Comparison of ENCODE assay signal across 19 mouse cellular contexts in the genomic region with DNA sequence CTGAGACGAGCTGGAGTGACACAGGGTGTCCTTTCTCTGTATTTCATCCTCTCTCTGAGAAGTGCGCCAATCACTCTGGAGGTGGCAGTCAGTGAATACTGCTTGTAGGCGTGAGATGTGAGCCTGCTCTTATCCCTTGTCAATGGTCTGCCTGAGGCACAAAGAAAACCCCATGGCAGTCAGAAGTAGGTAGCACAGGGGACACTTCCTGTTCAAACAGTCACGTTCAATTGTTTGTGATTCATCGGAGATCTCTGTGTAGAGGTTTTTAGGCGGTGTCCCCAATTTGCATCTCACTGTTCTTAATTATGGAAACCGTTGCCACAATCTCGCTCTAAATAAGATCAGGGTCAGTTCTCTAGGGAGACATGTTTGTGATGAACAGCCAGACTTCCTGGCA.
"Had no signal": no experiment of that assay in that cellular context is flagged by ENCODE, and none has a peak within 500 bp of the region (broad histone marks: within the 10 kb centered on the region; RNA-seq: fewer than 3 reads in every experiment).

No protein-coding gene starts in this region.

- ATAC-seq: intestine, embryonic 16.5 days; liver, postnatal 0 days; lung, postnatal 0 days; midbrain, embryonic 15.5 days had no signal

- H3K36me3 ChIP-seq: limb, embryonic 12.5 days; limb, embryonic 15.5 days; midbrain, embryonic 15.5 days had no signal

- H3K27ac ChIP-seq: limb, embryonic 12.5 days; limb, embryonic 15.5 days; liver, embryonic 14.5 days; macrophage; midbrain, embryonic 15.5 days; stomach, postnatal 0 days had no signal

- H3K9ac ChIP-seq: limb, embryonic 12.5 days; limb, embryonic 15.5 days; liver, embryonic 14.5 days; liver, postnatal 0 days; lung, embryonic 14.5 days; midbrain, embryonic 15.5 days had no signal

- H3K4me3 ChIP-seq: limb, embryonic 12.5 days; limb, embryonic 15.5 days; midbrain, embryonic 15.5 days had no signal

- DNase-seq: kidney, adult 18-20 months; kidney, adult 9 months; kidney, postnatal 14 days; kidney, postnatal 4 days; left cerebral cortex, postnatal 4 days; liver, postnatal 0 days; lung, embryonic 14.5 days; thymus, adult 2 months; thymus, postnatal 14 days; thymus, postnatal 4 days had no signal

- H3K9me3 ChIP-seq: limb, embryonic 12.5 days; limb, embryonic 15.5 days; midbrain, embryonic 15.5 days had no signal

- H3K4me2 ChIP-seq: limb, embryonic 12.5 days; limb, embryonic 15.5 days; liver, embryonic 11.5 days; lung, embryonic 14.5 days; midbrain, embryonic 15.5 days had no signal

- H3K27me3 ChIP-seq: limb, embryonic 12.5 days; limb, embryonic 15.5 days; midbrain, embryonic 15.5 days had no signal
